ENCODE assay signal across 8 mouse cellular contexts in the genomic region with DNA sequence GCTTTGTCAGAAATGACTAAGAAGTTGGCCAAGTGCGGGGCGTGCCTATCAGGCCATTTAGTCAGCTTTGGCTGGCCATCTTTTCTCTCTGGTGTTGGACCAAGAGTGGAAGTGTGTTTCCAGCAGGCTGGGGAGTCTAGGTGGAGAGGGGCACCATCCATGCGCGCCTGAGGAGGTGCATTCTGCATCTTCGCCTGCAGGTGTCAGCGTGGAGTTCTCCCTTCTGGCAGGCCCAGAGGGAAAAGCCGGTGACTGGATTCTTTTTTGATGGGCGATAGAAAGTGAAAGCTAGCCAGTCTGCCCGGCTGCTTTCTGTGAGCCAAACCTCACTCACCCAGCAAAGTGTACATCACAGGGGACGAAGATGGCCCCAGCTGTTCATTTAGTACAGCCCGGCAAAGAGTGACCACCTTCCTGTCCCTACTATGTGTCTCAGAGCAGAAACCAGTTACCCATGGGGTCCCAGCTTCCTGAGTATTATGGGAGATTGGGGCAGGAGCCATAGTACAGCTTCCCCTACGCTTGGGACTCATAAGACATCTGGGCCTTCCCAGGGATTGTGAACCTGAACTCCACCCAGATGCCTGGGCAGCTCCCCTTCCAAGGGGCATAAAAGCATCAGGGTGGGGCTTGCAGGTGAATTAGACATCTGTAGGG.
DNase-seq lines count a peak whose midpoint lies in the region; ATAC-seq and TF ChIP-seq lines count a peak whose summit lies in the region.

No protein-coding gene starts in this region.

- 26% methylated on average over 12 of the region's 12 CpGs for WGBS in forebrain, embryonic 11.5 days
- 16% methylated on average over 12 of the region's 12 CpGs for WGBS in heart, embryonic 16.5 days
- 13% methylated on average over 12 of the region's 12 CpGs for WGBS in liver, embryonic 12.5 days (ENCODE audit: insufficient replicate concordance)

- no peak overlapping the region for H3ac ChIP-seq in myocyte (ENCODE audit: control insufficient read depth, insufficient read length)

- peaks cover 21% of the 10 kb centered on the region; the same call in 1 of the 2 replicates for H3K4me1 ChIP-seq in forebrain, embryonic 11.5 days (replicated peaks; ENCODE audit: control insufficient read depth, insufficient read depth, low read length)
- peaks cover 19% of the 10 kb centered on the region for H3K4me1 ChIP-seq in heart, embryonic 16.5 days (ENCODE audit: control insufficient read depth, insufficient read depth, low read length)
- H3K4me1 ChIP-seq in liver, embryonic 12.5 days: peaks cover 12% of the 10 kb centered on the region

- H3K36me3 ChIP-seq in forebrain, embryonic 11.5 days (ENCODE audit: control insufficient read depth, insufficient read depth, low read length): no peaks in the 10 kb centered on the region
- no peaks in the 10 kb centered on the region for H3K36me3 ChIP-seq in heart, embryonic 16.5 days (ENCODE audit: control insufficient read depth, insufficient read depth)
- H3K36me3 ChIP-seq in liver, embryonic 12.5 days: no peaks in the 10 kb centered on the region
- H3K36me3 ChIP-seq in myocyte (ENCODE audit: control insufficient read depth, insufficient read depth): no peaks in the 10 kb centered on the region

- no peaks in the 10 kb centered on the region for H3K9me3 ChIP-seq in forebrain, embryonic 11.5 days (ENCODE audit: control insufficient read depth, low read length)
- no peaks in the 10 kb centered on the region for H3K9me3 ChIP-seq in heart, embryonic 16.5 days (replicated peaks; ENCODE audit: control insufficient read depth, low read length)
- no peaks in the 10 kb centered on the region for H3K9me3 ChIP-seq in liver, embryonic 12.5 days (replicated peaks)

- peak; percentile 86 for ATAC-seq in CD4-positive, CD25-positive, alpha-beta regulatory T cell, adult 4 months
- ATAC-seq in forebrain, embryonic 11.5 days (replicated peaks; ENCODE audit: low FRiP score): peak; percentile 10; the same call in 1 of the 2 replicates
- ATAC-seq in heart, embryonic 16.5 days (replicated peaks; ENCODE audit: extremely low read depth, insufficient read depth, low FRiP score): peak; percentile 64
- ATAC-seq in liver, embryonic 12.5 days: peak; percentile 59; the same call in 1 of the 2 replicates

- no peak overlapping the region for H3K9ac ChIP-seq in forebrain, embryonic 11.5 days (ENCODE audit: low read length)
- H3K9ac ChIP-seq in heart, embryonic 16.5 days (ENCODE audit: low read length): peak overlapping the region; percentile 71
- H3K9ac ChIP-seq in liver, embryonic 12.5 days: no peak overlapping the region

- peaks cover 7% of the 10 kb centered on the region for H3K79me2 ChIP-seq in myocyte (ENCODE audit: control insufficient read depth, insufficient read depth)

- H3K4me3 ChIP-seq in forebrain, embryonic 11.5 days (ENCODE audit: low read depth, low read length): no peak overlapping the region
- peak overlapping the region; percentile 51 for H3K4me3 ChIP-seq in heart, embryonic 16.5 days (ENCODE audit: low read length)
- peak overlapping the region; percentile 34 for H3K4me3 ChIP-seq in liver, embryonic 12.5 days
- peak overlapping the region; percentile 13 for H3K4me3 ChIP-seq in myocyte

- H3K27ac ChIP-seq in forebrain, embryonic 11.5 days (ENCODE audit: low read depth, low read length): no peak overlapping the region
- H3K27ac ChIP-seq in heart, embryonic 16.5 days (ENCODE audit: low read length): peak overlapping the region; percentile 77
- H3K27ac ChIP-seq in liver, embryonic 12.5 days: no peak overlapping the region

- peak; percentile 64 for DNase-seq in c-Kit-positive CD71-negative TER-119-negative erythroid progenitor cells, embryonic 14.5 days (ENCODE audit: low read depth)
- peak; percentile 87 for DNase-seq in forebrain, embryonic 11.5 days (ENCODE audit: low spot score)
- peak; percentile 87 for DNase-seq in kidney, postnatal 14 days
- peak; percentile 58 to 65 for DNase-seq in spleen, postnatal 36 days (ENCODE audit: low spot score in 2 of 2)

- peak overlapping the region; percentile 31; the same call in 1 of the 2 replicates for H3K4me2 ChIP-seq in forebrain, embryonic 11.5 days (ENCODE audit: low read depth, low read length, severe bottlenecking)
- H3K4me2 ChIP-seq in heart, embryonic 16.5 days (ENCODE audit: low read depth, low read length): peak overlapping the region; percentile 76
- peak overlapping the region; percentile 60 for H3K4me2 ChIP-seq in liver, embryonic 12.5 days
- H3K4me2 ChIP-seq in myocyte (ENCODE audit: low read depth): peak overlapping the region; percentile 79

- peaks cover 3% of the 10 kb centered on the region; the same call in 1 of the 2 replicates for H3K27me3 ChIP-seq in forebrain, embryonic 11.5 days (ENCODE audit: control insufficient read depth, insufficient read depth, low read length)
- no peaks in the 10 kb centered on the region for H3K27me3 ChIP-seq in heart, embryonic 16.5 days (ENCODE audit: control insufficient read depth, insufficient read depth, low read length)
- H3K27me3 ChIP-seq in liver, embryonic 12.5 days (replicated peaks): no peaks in the 10 kb centered on the region
- no peaks in the 10 kb centered on the region for H3K27me3 ChIP-seq in myocyte (ENCODE audit: control insufficient read depth, insufficient read depth, insufficient read length)

- TF ChIP-seq POLR2A in myocyte (IDR thresholded peaks at IDR 0.05; ENCODE audit: insufficient read length, low read depth): no peak

TF ChIP-seq in myocyte, 11 proteins besides CTCF, POLR2A, EP300 and RAD21:
- TF ChIP-seq E2F4 (IDR thresholded peaks at IDR 0.05; ENCODE audit: insufficient read depth) (no peak), REST (IDR thresholded peaks at IDR 0.05; ENCODE audit: insufficient read depth, insufficient read length) (no peak), USF1 (IDR thresholded peaks at IDR 0.05; ENCODE audit: low read depth) (no peak), SRF (IDR thresholded peaks at IDR 0.05; ENCODE audit: control insufficient read depth, insufficient read length, low read depth) (no peak), MYOG (IDR thresholded peaks at IDR 0.05; ENCODE audit: control insufficient read depth in 1 of 3, insufficient read depth in 1 of 3, insufficient read length in 2 of 3, low read depth in 2 of 3) (no peak), TCF12 (IDR thresholded peaks at IDR 0.05; ENCODE audit: insufficient read depth, poor library complexity, severe bottlenecking) (no peak), MAX (IDR thresholded peaks at IDR 0.05; ENCODE audit: low read depth) (no peak), MYOD1 (IDR thresholded peaks at IDR 0.05; ENCODE audit: control insufficient read depth in 1 of 3, insufficient read length in 2 of 3, low read depth in 2 of 3) (no peak), POLR2AphosphoS2 (IDR thresholded peaks at IDR 0.05; ENCODE audit: insufficient read length, low read depth) (no peak), CEBPB (IDR thresholded peaks at IDR 0.05; ENCODE audit: insufficient read depth, poor library complexity, severe bottlenecking) (no peak), TCF3 (IDR thresholded peaks at IDR 0.05; ENCODE audit: insufficient read length, low read depth) (no peak)

Comparison
In these comparisons a context has a peak if more than half of its experiments do, and no peak if none do; other contexts are left out.
1. ATAC-seq: peak in every context shown above with its lines; median percentile 86 in CD4-positive, CD25-positive, alpha-beta regulatory T cell, adult 4 months; 64 in heart, embryonic 16.5 days; 59 in liver, embryonic 12.5 days; 10 in forebrain, embryonic 11.5 days.